Mouse (Mus musculus) liver, embryonic 13.5 days (tissue): Measurements from ENCODE around the gene Hmgxb4. TPM values are rescaled to one million over a fixed set of nuclear protein-coding genes. Genes with fewer than 3 reads are reported as not detected.

ENCODE experiments used
- ATAC-seq: fragments of 200-750 bp; cut with Nextera tagmentation; 2 replicates; pipeline ENCODE4 v1.8.0; 2017; ENCODE audit warnings: low read depth, mild to moderate bottlenecking, moderate number of reproducible peaks, moderate library complexity
- DNase-seq: peaks from one replicate; pipeline ENCODE4 v3.0.0; 2022
- H3K27ac ChIP-seq: fragments of 300-500 bp; sonication (generic); 2 replicates; pipeline ENCODE4 v1.5.1; 2015; ENCODE audit warnings: moderate library complexity, mild to moderate bottlenecking, inconsistent platforms
- H3K27me3 ChIP-seq: fragments of 300-500 bp; sonication (generic); 2 replicates; pipeline ENCODE4 v1.6.1; 2015; ENCODE audit warnings: mild to moderate bottlenecking, inconsistent platforms
- H3K36me3 ChIP-seq: fragments of 300-500 bp; sonication (generic); 2 replicates; pipeline ENCODE4 v1.6.1; 2015; ENCODE audit warnings: mild to moderate bottlenecking, inconsistent platforms
- H3K4me1 ChIP-seq: fragments of 300-500 bp; sonication (generic); replicated peaks from 2 replicates; pipeline ENCODE4 v1.6.1; 2015; ENCODE audit warnings: inconsistent platforms
- H3K4me2 ChIP-seq: fragments of 300-500 bp; sonication (generic); 2 replicates; pipeline ENCODE4 v1.6.1; 2015; ENCODE audit warnings: inconsistent platforms, mild to moderate bottlenecking, moderate library complexity
- H3K4me3 ChIP-seq: fragments of 300-500 bp; sonication (generic); replicated peaks from 2 replicates; pipeline ENCODE4 v1.5.1; 2015; ENCODE audit warnings: mild to moderate bottlenecking, inconsistent platforms
- H3K9ac ChIP-seq: fragments of 300-500 bp; sonication (generic); 2 replicates; pipeline ENCODE4 v1.6.1; 2015; ENCODE audit warnings: mild to moderate bottlenecking, inconsistent platforms
- H3K9me3 ChIP-seq: fragments of 300-500 bp; sonication (generic); replicated peaks from 2 replicates; pipeline ENCODE4 v1.6.1; 2016; ENCODE audit warnings: inconsistent platforms
- WGBS: fragments of 180-500 bp; shearing (Covaris S2); methylation state at CpG from one replicate; pipeline ENCODE4 v1.1.7; 2015; ENCODE audit not compliant: insufficient replicate concordance; 5-methylcytosine and 5-hydroxymethylcytosine counted together
- polyA plus RNA-seq: library from polyadenylated mRNA; unstranded; fragments of >200 nt; fragmentation: Nextera tagmentation; extraction: Ambion mirVana; gene quantifications from 2 replicates; pipeline ENCODE4 v1.2.1, GENCODE M21; 2015

The Hmgxb4 gene
- polyA plus RNA-seq, 1 experiment from 2014 or later: 13.6 TPM

DNA sequence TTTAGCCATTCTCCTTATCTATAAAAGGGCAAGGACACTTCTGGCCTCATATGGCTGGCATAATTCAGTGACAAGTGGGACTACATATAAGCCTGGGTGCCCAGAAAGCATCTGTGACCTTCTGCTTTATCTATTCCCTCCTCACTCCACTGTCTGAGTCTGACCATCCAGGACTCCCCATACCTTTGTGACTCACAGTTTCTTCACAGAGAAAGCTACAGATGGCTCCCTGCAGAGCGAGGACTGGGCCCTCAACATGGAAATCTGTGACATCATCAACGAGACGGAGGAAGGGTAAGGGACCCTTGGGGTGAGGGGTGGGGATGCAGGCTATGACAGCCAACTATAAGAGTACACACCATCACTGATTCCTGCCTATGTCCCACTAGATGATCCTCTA lies 54.6 kb downstream of the Hmgxb4 start:
- WGBS: 79% methylated on average over 3 of the region's 3 CpGs

DNA sequence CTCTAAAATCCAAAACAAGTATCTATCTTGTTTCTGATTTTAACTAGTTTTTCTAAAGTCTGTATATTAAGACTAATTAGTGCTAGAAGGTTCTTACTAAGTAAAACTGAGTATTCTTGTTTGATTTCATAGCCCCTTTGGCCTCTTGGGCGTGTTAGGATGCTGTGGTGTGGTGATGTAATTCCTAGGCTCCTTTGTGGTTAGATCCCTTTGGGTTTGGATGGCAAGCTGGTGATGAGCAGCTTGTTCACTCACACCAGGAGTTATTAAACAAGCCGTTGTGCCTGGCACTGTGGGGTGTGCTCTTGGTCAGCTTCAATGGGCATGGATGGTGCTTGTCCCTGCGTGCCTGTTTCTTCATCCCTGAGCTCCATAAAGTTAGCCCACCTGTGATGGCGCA lies 60.2 kb downstream of the Hmgxb4 start:
- H3K9me3 ChIP-seq: no peaks in the 10 kb centered on the region
- H3K27ac ChIP-seq: no peak overlapping the region
- no peak overlapping the region for H3K4me2 ChIP-seq
- no peaks in the 10 kb centered on the region for H3K4me1 ChIP-seq
- H3K27me3 ChIP-seq: no peaks in the 10 kb centered on the region
- WGBS: 74% methylated on average over 4 of the region's 4 CpGs
- no peak overlapping the region for H3K9ac ChIP-seq
- H3K4me3 ChIP-seq: no peak overlapping the region
- no peak for ATAC-seq
- H3K36me3 ChIP-seq: peaks cover 10% of the 10 kb centered on the region; the same call in 1 of the 2 replicates
- DNase-seq: no peak

More for the DNA sequence above, 54.6 kb downstream of the Hmgxb4 start:
- Histone ChIP-seq H3K9ac (no peak overlapping the region; the same call in 1 of the 2 replicates), H3K4me3 (no peak overlapping the region), H3K4me1 (no peaks in the 10 kb centered on the region), H3K27ac (no peak overlapping the region), H3K4me2 (no peak overlapping the region), H3K9me3 (no peaks in the 10 kb centered on the region), H3K27me3 (no peaks in the 10 kb centered on the region), H3K36me3 (0 out of 2 replicates have a peak, but pooled peaks cover 5% of the 10 kb centered on the region)
- DNase-seq (no peak), ATAC-seq (no peak)

DNA sequence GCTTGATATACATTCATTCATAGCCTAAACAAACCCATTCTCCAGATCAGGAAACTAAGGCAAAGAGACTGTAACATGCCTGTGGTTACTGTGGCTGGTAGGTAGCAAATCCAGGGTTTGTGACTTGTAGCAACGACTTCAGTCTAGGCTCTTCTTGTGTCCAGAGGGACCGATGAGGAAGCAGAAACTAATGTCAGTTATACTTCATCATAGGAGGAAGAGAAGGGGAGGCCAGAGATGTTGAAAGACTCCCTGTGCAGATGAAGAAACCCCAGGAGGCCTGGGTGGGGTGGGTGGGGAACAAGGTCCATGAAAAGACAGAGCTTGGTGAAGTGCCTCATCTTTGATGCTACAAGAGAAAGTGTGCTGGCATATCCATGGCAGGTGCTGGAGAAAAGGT lies 62.5 kb downstream of the Hmgxb4 start:
- Histone ChIP-seq H3K9ac (no peak overlapping the region), H3K4me1 (no peaks in the 10 kb centered on the region), H3K9me3 (no peaks in the 10 kb centered on the region), H3K27ac (no peak overlapping the region), H3K27me3 (no peaks in the 10 kb centered on the region), H3K36me3 (peaks cover 14% of the 10 kb centered on the region; the same call in 1 of the 2 replicates), H3K4me2 (no peak overlapping the region), H3K4me3 (no peak overlapping the region)
- 64% methylated on average over 2 of the region's 2 CpGs for WGBS
- ATAC-seq: no peak
- no peak for DNase-seq

DNA sequence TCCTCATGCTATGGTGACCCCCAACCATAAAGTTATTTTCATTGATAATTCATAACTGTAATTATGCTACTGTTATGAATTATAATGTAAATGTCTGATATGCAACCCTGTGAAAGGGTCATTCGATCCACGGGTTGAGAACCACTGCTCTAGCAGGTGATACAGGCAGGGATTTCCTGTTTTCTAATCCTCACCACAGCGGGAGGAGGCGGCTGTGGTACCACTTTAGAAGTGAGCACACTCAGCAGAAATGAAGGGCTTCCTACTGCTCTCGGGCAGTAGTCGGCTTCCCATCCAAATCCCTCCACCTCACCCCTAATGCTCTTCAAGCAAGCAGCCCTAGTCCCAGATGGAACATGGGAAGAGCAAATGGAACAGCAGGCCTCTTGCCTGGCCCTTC lies 66.9 kb downstream of the Hmgxb4 start:
- Histone ChIP-seq H3K9ac (no peak overlapping the region), H3K27me3 (no peaks in the 10 kb centered on the region), H3K4me3 (no peak overlapping the region), H3K27ac (no peak overlapping the region), H3K36me3 (peaks cover 16% of the 10 kb centered on the region), H3K9me3 (no peaks in the 10 kb centered on the region), H3K4me2 (no peak overlapping the region), H3K4me1 (no peaks in the 10 kb centered on the region)
- DNase-seq (no peak), ATAC-seq (no peak)
- WGBS: 65% methylated on average over 6 of the region's 6 CpGs

DNA sequence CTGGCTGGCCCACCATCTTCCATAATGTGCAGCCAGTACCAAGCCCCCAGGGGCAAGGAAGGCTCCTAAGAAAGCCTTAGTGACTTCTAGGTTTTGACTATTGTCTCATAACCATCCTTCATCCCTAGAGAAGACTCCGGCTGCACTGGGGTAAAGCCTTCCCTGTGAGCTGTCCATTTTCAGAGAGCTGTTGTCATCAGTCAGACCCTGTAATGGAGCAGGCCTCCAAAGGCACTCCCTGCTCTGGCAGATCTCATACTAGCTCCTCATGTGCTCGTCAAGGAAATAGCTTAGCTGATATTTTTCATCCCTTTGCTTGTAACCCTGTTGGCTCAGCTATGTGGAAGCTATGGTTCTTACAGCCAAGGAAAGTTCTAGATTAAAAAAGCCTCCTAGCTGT lies 67.7 kb downstream of the Hmgxb4 start:
- DNase-seq (no peak), ATAC-seq (no peak)
- no peak overlapping the region for H3K4me3 ChIP-seq
- no peaks in the 10 kb centered on the region for H3K9me3 ChIP-seq
- H3K27ac ChIP-seq: no peak overlapping the region
- peaks cover 21% of the 10 kb centered on the region for H3K36me3 ChIP-seq
- no peak overlapping the region for H3K4me2 ChIP-seq
- H3K9ac ChIP-seq: no peak overlapping the region
- H3K27me3 ChIP-seq: no peaks in the 10 kb centered on the region
- 71% methylated on average over 2 of the region's 2 CpGs for WGBS
- no peaks in the 10 kb centered on the region for H3K4me1 ChIP-seq

DNA sequence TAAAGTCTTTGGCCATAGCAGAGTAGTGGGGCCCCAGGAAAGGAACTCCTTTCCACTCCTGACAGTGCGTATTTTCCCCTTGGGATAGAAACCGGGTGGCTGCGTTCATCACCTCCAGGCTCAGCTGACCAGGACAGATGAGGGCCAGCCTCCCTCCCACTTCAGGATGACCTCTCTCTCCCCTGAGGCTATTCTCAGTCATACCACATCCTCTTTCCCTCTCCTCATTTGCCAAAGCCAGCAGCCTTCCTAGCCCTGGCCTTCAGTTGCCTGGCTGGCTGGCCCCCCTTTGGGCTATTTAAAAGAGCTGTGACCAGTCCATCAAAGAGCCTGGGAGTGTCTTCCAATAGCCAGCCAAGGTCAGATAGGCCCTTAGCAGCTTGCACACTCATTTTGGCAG lies 70.1 kb downstream of the Hmgxb4 start:
- Histone ChIP-seq H3K9me3 (no peaks in the 10 kb centered on the region), H3K4me2 (no peak overlapping the region), H3K9ac (no peak overlapping the region), H3K27ac (no peak overlapping the region), H3K36me3 (peaks cover 16% of the 10 kb centered on the region), H3K4me1 (no peaks in the 10 kb centered on the region), H3K27me3 (no peaks in the 10 kb centered on the region), H3K4me3 (no peak overlapping the region)
- 74% methylated on average over 3 of the region's 3 CpGs for WGBS
- no peak for DNase-seq
- no peak for ATAC-seq

DNA sequence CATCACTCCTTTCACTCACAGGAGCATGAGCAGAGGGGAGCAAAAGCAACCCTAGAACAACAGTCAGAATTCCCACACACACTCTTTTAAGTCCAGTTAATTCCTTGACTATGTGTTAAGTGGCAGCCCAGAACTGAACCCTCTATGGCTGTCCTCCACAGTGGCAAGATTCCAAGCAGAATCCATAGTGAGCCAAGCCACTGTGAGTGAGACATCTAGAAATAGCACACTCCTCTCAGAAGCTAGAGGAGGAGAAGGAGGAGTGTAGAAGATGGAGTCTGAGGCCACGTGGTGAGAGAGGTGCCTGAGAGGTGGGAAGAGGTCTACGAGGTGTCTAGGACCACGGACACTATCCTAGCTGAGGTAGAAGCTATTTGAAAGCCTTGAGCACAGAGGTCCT lies 71.6 kb downstream of the Hmgxb4 start:
- Histone ChIP-seq H3K4me2 (no peak overlapping the region), H3K9ac (no peak overlapping the region), H3K9me3 (no peaks in the 10 kb centered on the region), H3K4me3 (no peak overlapping the region), H3K27ac (no peak overlapping the region), H3K4me1 (no peaks in the 10 kb centered on the region), H3K36me3 (peaks cover 16% of the 10 kb centered on the region), H3K27me3 (no peaks in the 10 kb centered on the region)
- DNase-seq (no peak), ATAC-seq (no peak)
- 78% methylated on average over 3 of the region's 3 CpGs for WGBS

DNA sequence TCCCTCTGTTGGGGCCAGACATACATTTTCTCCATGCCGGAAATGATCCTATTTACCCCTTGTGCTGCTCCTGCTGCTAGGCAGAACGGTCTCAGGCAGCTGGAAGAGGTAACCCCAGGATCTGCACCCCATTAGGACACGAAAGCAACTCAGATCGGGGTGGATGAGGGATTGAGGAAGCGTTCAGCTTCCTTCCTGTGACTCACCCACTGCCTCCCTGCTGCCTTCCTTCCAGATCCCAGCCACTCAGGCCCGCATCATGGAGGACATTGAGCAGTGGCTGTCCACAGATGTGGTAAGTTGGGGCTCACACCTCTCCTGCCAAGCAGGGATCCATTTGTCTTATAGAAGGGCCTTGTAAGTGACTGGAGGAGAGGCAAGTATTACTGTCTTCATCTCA lies 74.1 kb downstream of the Hmgxb4 start:
- Histone ChIP-seq H3K4me3 (no peak overlapping the region), H3K36me3 (peaks cover 12% of the 10 kb centered on the region), H3K4me2 (no peak overlapping the region), H3K9me3 (no peaks in the 10 kb centered on the region), H3K27me3 (no peaks in the 10 kb centered on the region), H3K4me1 (no peaks in the 10 kb centered on the region), H3K9ac (no peak overlapping the region), H3K27ac (no peak overlapping the region)
- ATAC-seq (no peak), DNase-seq (no peak)
- 38% methylated on average over 6 of the region's 6 CpGs for WGBS

DNA sequence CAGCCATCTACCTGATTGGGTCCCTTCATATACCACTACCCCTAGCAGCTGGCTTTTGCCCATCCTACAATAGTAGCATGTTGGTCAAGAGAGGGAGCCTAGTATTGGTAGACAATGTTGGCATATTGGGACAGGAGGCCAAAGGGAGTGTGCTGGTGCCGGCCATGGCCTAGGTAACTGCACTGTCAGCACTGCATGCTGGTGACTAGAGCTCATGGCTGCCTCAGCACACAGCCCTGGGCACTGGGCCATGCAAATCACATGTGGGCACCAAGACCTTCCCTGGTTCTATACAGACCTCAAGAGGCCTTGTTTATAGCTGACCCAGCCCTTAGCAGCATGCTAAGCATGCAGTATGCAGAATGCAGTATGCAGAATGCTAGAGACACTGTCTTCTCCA lies 77.1 kb downstream of the Hmgxb4 start:
- 63% methylated on average over 1 of the region's 1 CpGs for WGBS
- DNase-seq: no peak
- Histone ChIP-seq H3K4me2 (no peak overlapping the region), H3K4me3 (no peak overlapping the region), H3K27ac (no peak overlapping the region), H3K27me3 (no peaks in the 10 kb centered on the region), H3K9ac (no peak overlapping the region), H3K4me1 (no peaks in the 10 kb centered on the region), H3K9me3 (no peaks in the 10 kb centered on the region), H3K36me3 (peaks cover 3% of the 10 kb centered on the region; the same call in 1 of the 2 replicates)
- no peak for ATAC-seq

DNA sequence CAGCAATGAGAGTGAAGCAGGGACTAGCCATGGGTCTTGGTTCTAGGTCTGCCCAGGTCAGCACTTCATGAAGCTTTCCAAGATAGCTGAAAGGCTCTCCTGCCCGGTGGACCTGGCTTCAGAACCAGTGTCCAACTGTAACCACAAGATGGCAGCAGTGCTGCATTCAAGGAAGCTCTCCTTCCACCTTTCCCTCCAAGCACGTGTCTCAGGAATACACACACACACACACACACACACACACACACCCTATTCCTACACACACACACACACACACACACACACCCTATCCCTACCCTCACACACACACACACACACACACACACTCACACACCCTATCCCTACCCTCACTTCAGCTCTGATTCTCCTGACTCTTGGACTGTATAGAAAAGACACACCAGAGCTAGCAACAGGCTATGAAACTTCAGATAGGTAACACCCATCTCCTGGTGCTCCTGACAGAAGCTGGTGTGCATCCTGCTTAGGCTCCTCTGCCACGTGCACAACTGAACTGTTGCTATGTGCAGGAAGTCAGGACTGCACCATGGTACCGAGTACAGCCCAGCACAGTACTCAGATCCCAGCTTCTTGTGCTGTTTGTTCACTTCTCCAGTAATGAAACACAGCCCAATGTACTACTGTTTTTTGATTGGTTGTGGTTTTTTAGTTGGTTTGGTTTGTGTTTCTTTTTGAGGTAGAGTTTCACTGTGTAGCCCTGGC lies 78.6 kb downstream of the Hmgxb4 start:
- no peak overlapping the region for H3K27ac ChIP-seq
- no peaks in the 10 kb centered on the region for H3K36me3 ChIP-seq
- peak; percentile 71 for DNase-seq

DNA sequence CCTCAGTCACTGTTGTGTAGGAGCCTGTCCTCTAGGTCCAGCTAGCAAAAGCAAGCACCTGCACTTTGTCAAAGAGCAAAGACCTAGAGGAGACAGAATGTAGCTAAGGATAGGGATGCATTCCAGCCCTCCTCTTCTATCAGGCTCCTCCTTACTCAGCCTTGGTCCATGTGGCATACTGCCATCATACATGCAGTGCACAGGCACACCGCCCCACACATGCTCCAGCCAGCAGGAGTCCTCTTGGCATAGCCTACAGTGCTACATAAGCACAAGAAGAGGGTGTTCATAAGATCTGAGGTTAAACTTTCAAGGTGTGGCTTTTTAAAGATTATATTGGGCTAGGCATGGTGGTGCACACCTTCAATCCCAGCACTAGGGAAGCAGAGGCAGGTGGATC lies 81.7 kb downstream of the Hmgxb4 start:
- Histone ChIP-seq H3K4me2 (no peak overlapping the region), H3K4me3 (no peak overlapping the region), H3K27me3 (no peaks in the 10 kb centered on the region), H3K9ac (no peak overlapping the region), H3K27ac (no peak overlapping the region), H3K9me3 (no peaks in the 10 kb centered on the region), H3K4me1 (peaks cover 7% of the 10 kb centered on the region; the same call in 1 of the 2 replicates), H3K36me3 (no peaks in the 10 kb centered on the region)
- no peak for ATAC-seq
- no peak for DNase-seq
- WGBS: 91% methylated on average over 1 of the region's 1 CpGs

More for the DNA sequence above, 78.6 kb downstream of the Hmgxb4 start:
- H3K4me2 ChIP-seq: no peak overlapping the region
- no peak overlapping the region for H3K4me3 ChIP-seq
- H3K9me3 ChIP-seq: no peaks in the 10 kb centered on the region
- peak; percentile 73 for ATAC-seq
- 29% methylated on average over 3 of the region's 4 CpGs for WGBS
- H3K27me3 ChIP-seq: no peaks in the 10 kb centered on the region
- no peaks in the 10 kb centered on the region for H3K4me1 ChIP-seq
- H3K9ac ChIP-seq: no peak overlapping the region

DNA sequence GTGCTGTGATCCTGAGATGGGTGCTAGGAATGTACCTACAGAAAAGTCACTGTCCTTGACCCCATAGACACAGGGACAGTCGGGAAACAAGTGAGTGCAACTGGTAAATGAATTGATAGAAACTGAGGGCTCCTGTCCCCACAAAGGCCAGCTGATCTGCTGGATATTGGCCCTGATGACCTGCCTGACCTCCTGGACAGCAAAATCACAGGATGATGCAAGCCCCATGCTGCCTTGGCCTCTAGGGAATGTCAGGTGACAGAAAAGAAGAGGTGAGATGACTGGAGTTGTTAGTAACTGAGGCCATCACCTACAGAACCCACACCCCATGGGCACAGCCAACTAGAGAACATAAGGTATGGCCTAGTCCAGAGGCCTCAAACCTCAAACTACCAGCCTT lies 85.1 kb downstream of the Hmgxb4 start:
- 64% methylated on average over 1 of the region's 1 CpGs for WGBS
- H3K9ac ChIP-seq: no peak overlapping the region
- no peak overlapping the region for H3K27ac ChIP-seq
- H3K4me2 ChIP-seq: no peak overlapping the region
- H3K27me3 ChIP-seq: no peaks in the 10 kb centered on the region
- DNase-seq: no peak
- H3K9me3 ChIP-seq: no peaks in the 10 kb centered on the region
- ATAC-seq: no peak
- H3K4me1 ChIP-seq: peaks cover 32% of the 10 kb centered on the region
- no peak overlapping the region for H3K4me3 ChIP-seq
- H3K36me3 ChIP-seq: no peaks in the 10 kb centered on the region
